Mouse (Mus musculus): ENCODE measurements around the gene Fads3.
A peak's percentile ranks its signal among the peaks of the same experiment; 100 is the strongest.

Gene Fads3

GRCm38 (mm10) chr19:10070186-10070980, 29.0 kb downstream of the Fads3 start:
- DNase-seq (ENCODE audit: low spot score) = no peak

DNA sequence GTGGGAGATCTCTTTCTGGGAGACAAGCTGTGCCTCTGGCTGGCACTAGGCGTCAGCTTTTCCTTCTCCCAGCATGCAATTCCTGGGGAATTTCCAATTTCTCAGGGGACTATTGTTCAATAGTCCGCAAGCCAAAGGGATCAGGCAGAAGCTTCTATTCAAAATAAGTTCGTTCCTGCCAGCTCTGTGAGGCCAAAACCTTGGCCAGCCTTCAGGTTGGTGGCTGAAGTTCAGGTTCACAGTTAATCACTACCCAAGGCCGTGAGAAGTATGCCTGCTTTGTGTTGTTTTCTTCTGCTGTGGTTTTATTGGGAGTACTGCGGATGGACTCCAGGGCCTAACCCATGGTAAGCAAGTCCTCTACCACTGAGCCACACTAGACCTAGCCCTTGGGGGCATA, 29.8 kb downstream of the Fads3 start:
- DNase-seq (ENCODE audit: low spot score) = peak; percentile 73

DNA sequence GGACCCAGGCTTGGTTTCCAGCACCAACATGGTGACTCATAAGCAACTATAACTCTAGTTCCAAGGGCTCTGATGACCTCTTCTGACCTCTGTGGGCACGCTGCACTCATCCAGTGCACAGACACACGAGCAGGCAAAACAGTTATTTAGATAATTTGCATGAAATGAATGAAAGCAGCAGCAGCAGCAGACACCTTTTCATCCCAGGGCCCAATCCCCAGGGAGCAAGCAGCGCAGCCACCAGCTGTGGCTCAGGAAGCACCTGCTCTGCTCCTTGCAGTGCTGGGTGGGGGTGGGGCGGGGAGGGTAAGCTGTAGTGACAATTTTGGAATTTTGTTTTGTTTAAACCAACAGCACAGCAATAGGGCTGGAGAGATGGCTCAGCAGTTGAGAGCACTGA, 30.5 kb downstream of the Fads3 start:
- DNase-seq (ENCODE audit: low spot score) = no peak

DNA sequence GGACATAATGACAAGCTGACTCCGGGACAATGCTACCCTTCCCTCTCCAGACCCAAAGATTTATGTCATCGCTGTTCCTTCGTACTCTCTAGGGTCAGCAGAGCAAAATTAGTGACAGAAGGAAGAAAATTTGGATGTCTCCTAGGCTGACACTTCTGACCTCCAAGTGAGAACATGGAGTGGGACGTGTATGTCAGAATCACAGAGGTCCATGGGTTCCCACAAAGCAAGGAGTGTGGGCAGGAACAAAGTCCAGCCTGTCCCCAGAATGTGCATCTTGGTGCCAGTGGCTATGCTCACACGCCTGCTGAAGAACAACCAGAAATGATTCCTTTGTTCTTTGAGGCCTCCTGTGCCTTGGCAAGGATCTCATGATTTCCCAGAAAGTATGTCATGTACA, 31.8 kb downstream of the Fads3 start:
- DNase-seq (ENCODE audit: low spot score) = no peak

GRCm38 (mm10) chr19:10078392-10078791, 37.0 kb downstream of the Fads3 start:
- DNase-seq (ENCODE audit: low spot score) = no peak

DNA sequence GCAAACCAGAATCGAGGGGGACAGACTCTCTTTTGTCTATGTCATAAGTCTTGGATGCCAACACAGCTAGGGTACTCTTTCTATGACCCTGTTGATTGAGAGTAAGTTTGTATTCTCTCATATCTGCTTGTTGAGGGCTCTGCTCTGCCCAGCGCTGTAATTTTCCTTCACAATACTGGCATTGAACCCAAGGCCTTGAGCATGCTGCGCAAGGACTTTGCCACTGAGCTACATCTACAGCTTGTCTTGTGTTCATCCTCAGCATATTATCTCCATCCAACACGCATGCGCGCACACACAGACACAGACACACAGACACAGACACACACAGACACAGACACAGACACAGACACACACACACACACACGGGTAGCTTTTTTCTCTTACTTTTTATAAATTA, 39.0 kb downstream of the Fads3 start:
- DNase-seq (ENCODE audit: low spot score) = no peak

GRCm38 (mm10) chr19:10082105-10082504, 40.7 kb downstream of the Fads3 start:
- no peak for DNase-seq (ENCODE audit: low spot score)

- DNase-seq (ENCODE audit: low spot score) = no peak
Observed at GRCm38 (mm10) chr19:10085454-10085853, 44.1 kb downstream of the Fads3 start.

GRCm38 (mm10) chr19:10086976-10087375, 45.6 kb downstream of the Fads3 start:
- no peak for DNase-seq (ENCODE audit: low spot score)

DNA sequence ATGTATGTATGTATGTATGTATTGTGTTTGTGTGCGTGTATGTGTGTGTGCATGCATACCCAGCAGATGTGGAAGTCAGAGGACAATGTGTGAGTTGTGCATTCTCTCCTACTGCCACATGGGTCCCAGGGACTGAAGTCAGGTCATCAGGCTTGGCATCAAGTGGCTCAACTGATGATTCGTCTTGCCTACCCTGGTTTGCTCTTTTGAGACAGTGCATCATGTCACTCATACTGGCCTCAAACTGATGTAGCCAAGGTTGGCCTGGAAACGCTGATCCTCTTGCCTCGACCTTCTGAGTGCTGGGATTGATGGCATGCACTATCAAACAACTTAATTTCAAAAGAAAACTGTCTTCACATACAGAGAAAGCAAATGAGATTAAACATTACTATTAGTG, 52.5 kb downstream of the Fads3 start:
- DNase-seq (ENCODE audit: low spot score) = no peak

DNA sequence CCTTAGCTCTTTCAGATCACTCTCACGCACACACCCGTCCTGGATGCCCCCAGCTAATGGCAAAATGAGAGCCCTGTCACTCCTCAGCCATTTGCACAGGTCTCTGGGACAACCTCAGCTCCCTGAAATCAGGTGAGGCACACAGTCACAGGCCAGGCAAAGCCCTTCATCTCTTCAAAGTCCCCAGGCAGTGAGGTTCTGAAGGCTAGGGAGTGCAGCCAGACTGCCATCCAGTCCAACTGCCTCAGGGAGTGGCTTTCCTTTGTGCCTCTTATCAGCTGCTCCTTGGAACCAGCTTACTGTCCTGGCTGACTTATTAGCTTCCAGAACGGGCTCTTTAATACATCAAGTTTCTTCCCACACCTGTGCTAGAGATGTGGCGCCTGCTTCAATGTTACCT, 53.3 kb downstream of the Fads3 start:
- DNase-seq (ENCODE audit: low spot score) = no peak

DNA sequence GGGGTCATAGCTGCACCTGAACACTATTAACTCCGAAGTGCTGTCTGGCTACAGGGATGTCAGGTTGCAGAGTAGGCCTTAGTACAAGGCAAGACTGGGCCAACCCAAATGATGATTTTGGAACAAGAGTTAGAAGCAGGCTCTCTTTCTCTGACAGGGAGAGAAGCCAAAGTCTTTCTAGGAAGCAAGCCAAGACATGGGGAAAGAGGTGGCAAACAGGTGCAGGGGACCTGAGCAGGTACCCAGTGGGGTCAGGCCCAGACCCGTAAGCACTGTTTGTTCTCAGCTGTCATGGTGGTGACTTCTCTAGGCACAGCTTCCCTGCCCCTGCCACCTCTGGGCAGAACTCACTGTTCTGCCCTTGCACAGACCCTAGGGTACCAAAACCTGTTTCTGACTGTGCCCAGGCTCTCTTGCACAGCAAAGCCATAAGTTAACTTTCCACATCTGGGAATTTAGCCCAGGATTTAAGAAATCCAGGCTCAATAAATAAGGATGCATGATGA, 55.1 kb downstream of the Fads3 start:
- DNase-seq (ENCODE audit: low spot score) = no peak

- no peak for DNase-seq (ENCODE audit: low spot score)
Observed at GRCm38 (mm10) chr19:10097826-10098225, 56.5 kb downstream of the Fads3 start.

DNA sequence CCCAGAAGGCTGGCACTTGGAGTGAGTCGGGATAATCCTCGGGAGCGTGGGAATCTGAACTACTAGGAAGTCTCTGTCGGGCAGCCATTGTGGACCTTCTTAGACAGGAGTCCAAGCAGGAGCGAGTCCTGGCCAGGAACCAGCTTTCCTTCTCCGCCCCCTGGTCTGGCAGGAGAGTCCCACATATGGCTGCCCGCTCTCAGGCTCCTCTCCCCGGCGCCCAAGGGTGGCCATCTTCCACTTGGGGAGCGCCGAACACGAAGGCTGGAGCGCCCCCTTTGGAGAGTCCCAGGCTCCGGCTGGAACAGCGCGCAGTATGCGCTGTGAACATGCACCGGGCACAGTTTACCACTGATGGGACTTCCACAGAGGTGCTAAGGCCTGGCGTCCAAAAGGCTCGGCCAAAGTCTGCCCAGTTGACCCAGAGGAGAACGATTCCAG, 59.3 kb downstream of the Fads3 start:
- peak; percentile 85 for DNase-seq (ENCODE audit: low spot score)

DNA sequence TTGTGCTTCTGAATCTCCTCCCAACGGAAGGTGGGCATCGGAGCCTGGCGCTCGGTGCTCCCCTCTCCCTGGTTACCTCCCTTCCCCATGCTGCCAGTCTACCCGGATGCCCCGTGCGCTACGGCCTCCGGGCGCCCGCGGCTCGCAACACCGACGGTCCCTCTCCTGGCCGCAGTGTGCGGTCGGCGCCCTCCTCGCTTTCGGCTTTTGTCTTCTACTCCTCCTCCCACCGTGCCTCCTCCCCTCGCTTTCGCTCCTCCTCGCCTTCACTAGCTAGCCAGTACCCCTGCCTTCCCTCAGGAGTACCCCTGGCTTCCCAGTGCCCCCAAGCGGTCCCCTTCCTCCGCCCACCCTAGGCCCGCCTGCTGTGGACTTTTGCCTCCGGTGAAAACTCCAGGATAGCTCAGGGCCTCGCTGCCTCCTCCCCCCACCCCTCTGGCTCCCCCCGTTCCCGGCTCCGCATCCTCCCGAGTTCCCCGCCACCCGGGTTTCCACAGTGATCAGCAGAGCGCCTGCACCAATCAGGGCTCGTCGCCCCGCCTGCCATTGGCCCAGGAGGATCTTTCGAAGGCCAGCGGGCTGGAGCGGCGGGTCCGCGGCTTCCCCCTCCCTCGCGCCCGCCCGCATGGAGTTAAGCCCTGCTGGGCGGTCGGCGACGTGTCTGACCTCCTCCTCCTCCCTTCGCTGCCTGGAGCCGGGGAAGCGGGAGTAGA, 60.1 kb downstream of the Fads3 start, which contains the start of gene Fads2:
TSS of gene Fads2 (minus strand) at position 406 of the 713 bp plus-strand sequence.
- DNase-seq (ENCODE audit: low spot score) = peak; percentile 87

- no peak for DNase-seq (ENCODE audit: low spot score)
Observed at GRCm38 (mm10) chr19:10102054-10102700, 60.8 kb downstream of the Fads3 start.

DNA sequence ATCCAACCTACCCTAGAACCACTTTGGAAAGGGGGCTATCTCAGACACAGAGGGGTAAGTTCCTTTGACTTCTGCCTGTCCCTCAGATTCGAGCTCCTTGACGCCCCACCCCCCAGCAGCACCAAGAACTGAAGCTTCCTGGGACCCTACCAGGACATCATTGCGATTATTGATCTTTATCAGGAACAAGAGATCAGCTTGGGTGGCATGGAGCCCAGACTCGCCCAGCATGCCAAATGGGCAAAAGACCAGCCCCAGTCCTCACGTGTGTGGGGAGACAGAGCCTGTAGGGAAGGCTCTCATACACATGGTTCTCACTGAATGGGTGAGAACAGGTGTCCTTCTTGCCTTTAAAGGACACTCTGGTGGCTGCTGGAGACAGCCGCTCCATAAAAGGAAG, 62.9 kb downstream of the Fads3 start:
- no peak for DNase-seq (ENCODE audit: low spot score)

DNA sequence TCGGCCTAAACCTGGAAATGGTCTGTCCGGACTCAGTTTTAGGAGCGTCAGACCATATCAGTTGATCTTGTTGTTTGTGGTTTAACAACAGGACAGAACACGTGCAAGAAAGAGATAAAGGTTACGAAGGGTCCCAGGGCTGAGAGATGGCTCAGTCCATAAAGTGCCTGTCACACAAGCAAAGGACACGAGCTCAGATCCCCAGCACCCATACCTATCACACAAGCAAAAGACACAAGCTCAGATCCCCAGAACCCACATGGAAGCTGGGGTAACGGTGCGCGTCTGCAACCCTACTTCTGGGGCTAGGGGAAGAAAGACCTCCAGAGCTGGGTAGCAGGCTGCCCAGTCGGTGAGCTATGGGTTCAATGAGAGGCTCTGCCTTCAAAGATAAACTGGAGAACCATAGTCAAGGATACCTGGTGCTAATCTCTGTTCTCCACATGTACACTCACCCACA, 63.7 kb downstream of the Fads3 start:
- DNase-seq (ENCODE audit: low spot score) = no peak

- DNase-seq (ENCODE audit: low spot score) = no peak
Observed at GRCm38 (mm10) chr19:10106634-10107033, 65.3 kb downstream of the Fads3 start.

- no peak for DNase-seq (ENCODE audit: low spot score)
Observed at GRCm38 (mm10) chr19:10107051-10107611, 65.8 kb downstream of the Fads3 start.

DNA sequence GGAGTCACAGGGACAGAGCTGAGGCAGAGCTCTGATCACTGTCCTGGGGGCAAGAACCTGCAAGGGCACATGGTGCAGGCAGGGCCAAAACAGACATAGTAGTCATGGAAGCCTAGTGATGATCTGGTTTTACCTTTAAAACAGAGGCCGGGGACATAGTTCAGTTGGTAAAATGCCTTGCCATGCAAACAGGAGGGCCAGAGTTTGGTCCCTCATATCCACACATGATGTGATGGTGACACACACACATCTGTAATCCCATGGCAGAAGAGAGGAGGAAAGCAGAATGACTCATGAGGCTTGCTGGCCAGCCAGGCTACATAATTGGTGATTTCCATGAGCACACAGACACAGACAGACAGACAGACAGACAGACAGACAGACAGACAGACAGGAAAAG, 66.8 kb downstream of the Fads3 start:
- DNase-seq (ENCODE audit: low spot score) = no peak

GRCm38 (mm10) chr19:10108666-10109065, 67.3 kb downstream of the Fads3 start:
- no peak for DNase-seq (ENCODE audit: low spot score)

All from adipocyte (in vitro differentiated cells).